Mouse (Mus musculus) ovary, postnatal 10 days (tissue): ENCODE measurements around the gene Wdr26.

Source experiments
- DNase-seq: peaks from one replicate; pipeline ENCODE4 v3.0.0; 2022; ENCODE audit warnings: low spot score

The Wdr26 gene

DNA sequence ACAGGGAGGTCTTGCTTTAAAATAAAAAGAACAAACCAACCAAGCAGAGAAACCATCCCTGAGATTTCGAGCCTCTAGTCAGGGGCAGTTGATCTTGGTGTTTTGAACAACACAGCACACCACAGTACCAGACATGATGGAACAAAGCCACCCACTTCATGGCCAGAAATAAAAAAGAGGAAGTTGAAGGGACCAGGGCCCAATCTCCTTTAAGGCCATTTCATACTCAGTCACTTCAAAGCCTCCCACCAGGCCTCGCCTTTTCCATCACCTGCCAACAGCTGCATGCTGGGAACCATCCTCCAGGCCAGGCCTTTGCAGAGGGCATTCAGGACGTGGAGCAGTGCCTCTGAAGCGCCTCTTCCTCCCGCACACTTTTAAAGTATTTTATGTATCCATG lies 25.5 kb upstream of the Wdr26 start:
- DNase-seq: no peak

DNA sequence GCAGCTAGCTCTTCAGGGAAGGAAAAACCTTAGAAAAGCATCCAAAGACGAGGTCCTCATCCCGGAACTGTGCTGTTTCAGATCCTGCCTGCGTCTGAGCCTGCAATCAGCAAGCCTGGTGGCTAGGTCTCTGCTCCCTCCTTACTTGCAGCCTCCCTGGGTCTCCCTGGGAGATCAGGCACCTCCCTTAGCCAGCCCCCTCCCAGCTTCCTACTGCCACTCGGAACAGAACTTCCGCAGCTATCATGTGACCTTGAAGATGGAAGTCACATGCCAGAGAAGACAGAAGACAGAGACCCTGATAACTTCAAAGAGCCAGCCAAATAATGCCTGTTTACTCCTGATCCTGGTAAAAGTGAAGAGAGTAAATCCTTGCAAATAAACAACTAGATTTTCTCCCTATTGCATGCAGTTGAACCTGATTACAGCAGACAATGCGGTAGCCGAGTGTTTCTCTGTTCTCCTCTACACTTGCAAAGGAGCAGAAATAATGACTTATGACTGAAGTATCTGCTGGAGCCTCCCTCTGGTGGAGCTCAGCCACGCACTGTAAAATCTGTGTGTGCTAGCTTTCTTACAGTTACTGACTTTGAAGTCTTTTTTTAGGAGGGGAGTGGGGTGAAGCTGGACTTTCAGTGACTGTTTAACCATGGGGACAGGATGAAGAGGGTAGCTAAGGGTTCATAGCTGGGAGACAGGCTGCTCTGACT lies 22.7 kb upstream of the Wdr26 start:
- DNase-seq: no peak

DNA sequence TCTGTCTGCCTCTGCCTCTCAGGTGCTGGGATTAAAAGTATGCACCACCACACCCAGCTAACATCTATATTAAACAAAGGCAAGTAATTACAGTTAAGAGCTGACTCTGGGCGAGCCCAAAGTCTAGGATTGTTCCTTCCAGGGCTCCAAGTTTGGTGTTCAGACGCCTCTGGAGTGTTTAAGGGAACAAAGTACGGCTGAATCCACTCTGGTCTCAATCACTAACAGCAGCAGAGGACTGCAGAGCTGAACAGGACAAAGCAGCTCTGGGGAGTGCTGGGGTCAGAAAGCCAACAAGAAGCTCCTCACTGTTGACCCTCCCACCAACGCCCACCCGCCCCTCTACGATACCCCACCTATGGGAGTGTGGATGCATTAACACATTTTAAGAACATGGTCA lies 21.9 kb upstream of the Wdr26 start:
- DNase-seq: no peak

DNA sequence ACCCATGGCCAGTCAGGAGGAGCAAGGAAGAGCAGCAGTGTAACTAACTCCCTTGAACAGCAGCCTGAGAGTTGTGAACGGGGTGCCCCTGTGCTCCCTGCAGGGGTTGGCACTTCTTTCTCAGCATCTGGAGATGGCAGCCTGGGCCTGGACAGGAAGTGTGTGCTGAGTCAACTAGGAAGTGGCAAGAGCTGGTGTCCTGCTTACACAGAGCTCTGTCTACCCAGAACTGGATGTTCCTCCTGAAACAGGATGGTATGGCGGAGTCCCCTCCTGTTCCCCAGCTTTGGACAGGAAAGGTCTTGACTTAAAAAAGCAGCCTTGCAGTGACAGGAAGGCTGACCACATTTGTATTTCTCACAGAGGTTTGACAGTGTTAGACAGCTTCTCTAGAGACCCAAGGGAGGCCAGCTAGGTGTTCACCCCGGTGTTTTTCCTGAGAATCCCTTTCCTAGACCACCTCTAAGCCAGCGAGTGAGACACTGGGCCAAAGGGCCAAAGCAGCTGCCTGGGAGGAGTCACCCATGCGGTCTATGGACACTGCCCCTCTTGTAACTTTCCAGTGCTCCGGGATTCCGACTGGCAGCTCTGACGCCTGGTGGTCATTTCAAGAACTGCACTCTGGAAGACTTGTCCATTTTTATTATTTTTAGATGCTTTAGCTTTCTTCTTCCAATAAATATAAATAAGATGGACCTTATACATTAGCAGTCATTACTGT lies 20.7 kb upstream of the Wdr26 start:
- no peak for DNase-seq

DNA sequence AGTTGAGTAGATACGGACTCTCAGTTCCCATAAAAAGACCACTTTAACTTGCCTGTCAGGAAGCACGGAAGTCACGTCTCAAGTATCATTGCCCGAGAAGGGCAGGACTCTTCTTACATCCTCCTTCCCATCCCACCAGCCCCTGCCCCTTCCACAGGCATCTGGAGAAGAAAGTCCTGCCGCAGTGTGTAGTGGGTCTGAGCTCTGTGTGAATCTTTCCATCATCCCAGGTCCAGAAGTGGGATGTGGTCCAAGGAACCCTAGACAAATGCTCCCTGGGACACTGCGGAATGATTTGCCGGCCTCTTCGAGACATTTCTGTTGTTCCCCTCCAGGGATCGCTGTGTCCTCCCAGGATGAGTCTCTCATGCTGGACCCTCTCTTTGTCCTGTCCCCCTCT lies 20.0 kb upstream of the Wdr26 start:
- no peak for DNase-seq

DNA sequence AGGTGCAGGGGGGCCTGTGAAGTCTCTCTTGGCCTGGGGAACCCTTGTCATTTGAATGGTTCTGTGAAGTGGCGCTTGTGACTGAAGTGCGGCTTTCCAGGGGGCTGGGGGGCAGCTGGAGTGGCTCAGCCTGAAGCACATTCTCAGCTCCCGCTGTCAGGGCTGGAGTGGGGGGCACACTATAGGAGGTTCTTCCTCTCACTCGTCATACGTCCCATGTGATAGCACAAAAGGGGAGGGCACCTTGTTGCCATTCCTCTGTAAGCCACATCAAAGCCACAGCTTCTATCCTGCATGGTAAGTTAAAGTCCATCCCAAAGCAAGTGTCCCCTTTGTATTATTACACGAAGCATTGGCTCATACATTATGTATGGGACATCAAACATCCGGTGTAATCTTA lies 19.5 kb upstream of the Wdr26 start:
- no peak for DNase-seq

DNA sequence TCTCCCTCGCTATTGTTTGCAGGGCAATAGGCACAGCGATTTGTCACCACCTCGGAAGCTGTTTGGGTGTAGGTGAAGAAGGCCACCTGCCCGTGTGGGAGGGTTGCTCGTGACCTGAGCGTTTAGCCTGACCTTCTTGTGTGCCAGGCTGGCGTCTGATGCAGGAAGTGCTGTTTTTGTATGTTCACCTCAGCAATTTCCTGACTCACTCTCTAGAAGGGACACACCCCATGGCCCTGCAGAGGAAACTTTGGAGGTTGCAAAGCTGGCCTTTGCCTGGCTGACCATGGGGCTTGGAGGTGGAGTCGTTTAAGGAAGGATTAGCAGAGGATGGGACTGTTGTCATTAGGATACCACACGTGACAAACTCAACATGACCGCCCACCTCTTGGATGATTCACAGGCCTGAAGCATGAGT lies 18.9 kb upstream of the Wdr26 start:
- DNase-seq: no peak

DNA sequence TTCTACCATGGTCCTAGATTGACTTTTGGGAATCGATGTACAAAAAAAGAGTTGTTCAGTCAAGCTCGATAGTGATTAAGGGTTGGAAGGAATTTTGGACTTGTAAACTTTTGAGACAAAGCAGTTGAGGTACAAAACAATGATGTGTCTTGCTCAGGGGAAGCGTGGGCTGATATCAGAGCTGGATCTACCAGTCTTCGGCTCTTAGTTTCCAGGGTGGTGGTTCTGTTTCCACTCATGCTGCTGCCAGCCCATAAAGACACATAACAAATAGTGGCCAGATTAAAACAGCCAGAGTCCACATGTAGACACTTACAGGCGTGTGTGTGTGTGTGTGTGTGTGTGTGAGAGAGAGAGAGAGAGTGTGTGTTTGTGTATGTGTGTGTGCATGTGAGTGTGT lies 17.2 kb upstream of the Wdr26 start:
- DNase-seq: no peak

DNA sequence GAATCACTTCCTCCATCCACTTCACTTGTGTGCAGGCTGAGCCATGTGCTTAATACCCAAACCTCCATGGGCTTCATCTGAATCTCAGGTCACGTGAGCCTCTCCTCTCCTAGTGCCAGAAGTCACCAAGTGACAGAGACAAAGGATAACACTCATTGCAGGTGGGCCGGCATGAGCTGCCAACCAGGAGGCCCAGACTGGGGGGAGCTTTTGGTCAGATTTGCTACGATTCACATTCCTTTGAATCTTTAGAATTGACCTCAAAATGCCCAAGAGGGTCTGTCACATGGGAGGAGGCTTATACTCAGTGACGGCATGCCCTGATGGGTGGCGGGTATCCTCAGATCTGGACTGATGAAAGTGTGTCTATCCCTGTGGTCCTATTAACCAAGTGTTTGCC lies 16.8 kb upstream of the Wdr26 start:
- DNase-seq: no peak

DNA sequence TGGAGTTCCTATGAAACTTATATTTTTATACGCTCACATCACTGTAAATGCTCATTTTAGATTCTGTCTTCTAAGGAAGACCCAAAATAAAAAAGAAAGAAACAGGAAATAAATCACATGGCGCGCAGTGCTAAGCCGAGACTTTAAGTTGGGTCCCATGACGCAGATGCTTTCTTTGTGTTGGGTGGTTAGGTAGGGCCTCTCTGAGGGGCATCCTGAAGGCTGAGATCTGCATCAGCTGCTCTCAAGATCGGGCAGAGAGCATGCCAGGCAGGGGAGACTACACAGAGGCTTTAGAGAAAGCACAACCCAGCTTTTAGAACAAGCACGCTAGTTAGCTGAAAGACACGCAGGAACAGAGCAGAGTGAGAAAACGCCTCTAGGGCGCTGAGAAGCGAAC lies 16.0 kb upstream of the Wdr26 start:
- no peak for DNase-seq

DNA sequence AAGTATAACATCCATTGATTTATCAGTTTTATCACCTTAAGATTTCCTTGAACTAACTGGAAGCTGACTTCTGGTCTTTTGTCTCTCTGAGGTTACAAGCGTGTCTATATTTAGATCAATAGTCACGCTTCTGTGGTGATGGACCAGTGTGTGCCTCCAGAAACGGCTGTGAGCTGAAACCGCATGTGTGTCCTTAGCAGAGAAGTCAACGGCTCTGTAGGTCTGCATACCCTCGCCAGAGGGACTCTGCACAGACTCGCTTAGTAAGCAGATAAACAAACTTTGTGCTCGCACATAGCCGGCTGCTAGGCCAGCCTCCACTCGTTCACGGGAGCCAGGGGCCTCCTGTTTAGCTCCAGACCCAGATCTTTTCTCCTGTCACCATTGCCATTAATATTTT lies 15.0 kb upstream of the Wdr26 start:
- no peak for DNase-seq

DNA sequence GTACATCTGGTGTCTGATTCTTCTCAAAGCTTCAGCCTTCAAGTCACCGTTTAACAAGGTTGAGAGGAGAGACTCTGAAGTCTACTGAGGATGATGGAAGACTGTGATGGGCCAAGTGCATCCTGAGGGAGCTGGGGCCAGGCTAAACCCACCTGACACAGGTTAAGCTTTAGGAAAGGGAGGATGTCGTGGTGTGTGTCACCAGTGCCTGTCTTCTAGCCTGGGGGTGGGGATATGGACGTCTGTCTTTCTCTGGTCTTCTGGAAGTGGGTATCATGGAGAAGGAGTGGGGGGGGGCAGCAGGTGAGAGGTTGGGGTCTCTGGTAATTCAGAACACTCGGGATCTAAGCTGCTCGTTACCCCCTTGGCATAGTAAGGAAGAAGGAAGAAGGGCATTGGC lies 13.5 kb upstream of the Wdr26 start:
- DNase-seq: no peak

DNA sequence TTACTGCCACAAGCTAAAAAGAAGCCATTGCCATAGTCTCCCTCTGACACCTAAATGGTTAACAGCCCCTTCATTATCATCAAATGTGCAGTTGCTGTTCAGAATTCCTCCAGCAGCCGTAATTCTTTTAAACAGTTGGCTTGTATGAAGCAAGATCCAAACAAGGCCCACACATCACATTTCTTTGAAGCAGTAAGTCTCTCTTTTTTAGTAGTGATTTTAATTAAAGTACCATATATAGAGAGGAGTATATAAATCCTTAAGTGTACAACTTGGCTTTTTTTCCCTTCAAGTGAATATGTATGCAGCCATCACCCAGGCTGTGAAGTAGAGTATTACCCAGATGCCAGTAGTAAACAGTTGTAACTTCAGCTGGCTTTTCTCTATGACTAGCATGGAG lies 10.2 kb upstream of the Wdr26 start:
- DNase-seq: no peak

DNA sequence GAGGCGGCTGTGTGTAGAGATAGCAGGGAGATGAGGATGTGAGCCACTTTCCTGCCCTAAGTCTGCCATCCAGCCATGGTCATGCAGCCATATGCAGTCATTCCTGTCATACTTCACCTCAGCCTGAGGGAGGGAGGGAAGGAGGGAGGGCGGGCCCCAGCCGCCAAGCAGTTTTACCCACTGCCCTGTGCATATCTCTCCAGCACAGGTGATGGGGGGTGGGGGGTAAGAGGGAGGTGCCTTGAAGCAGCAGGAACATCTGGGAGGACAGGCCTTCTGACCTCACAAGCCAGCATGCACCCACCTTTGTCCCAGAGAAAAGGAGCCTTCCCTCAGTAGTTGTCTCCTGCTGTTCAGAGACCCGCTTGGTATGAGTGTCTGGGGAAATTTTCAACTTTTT lies 4.5 kb upstream of the Wdr26 start:
- no peak for DNase-seq

DNA sequence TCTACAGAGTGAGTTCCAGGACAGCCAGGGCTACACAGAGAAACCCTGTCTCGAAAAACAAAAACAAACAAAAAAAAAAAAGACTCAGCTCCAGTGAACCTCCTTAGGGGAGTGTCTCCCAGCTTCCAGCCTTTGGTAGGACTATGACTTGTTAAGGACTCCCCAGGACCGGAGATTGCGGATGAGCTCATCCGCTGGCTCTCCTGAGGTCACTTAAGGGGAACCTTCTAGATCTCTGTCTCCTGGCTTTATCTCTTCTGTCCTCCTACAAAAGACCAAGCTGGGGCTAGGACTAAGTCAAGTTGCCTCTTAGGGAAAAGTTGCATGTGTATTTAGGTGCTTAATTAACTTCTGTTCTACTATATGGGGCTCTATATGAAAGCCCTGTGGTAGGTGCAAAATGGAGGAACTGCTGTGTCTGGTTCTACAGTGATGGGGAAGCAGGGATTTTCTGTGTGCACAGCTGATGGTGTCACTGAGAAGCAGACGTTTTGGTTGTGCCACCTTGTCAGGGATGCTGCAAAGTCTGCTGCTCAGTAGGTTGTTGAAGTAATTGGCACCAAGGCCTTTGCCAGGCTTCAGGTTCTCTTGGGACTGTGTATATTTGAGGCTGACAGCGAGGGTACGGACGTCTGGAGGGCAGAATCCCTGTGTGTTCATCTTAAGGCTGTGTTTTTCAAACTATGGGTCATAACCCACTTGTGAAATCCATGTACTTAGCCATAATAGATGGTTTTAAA lies 2.7 kb upstream of the Wdr26 start:
- no peak for DNase-seq

DNA sequence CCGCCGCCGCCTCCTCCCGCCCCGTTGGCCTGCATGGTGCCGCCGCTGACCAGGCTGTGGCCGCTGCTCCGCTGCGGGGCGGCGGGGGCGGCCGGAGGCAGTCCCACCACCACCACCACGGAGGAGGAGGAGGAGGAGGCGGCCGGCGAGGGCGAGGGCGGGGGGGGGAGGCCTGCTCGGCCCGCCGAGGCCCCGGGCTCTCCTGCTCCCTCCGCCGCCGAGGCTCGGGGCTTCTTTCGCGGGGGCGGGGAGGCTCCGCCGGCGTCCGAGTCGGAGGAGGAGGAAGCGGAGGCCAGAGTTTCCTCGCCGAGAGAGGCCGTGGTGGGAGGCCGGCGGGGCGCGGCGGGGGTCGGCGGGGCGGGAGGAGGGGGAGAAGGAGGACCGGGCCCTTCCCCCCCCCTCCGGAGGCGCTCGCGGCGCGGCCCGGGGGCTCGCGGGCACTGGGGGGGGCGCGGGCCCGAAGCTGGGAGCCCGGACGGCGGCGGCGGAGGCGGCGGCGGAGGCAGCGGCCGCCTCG lies 340 bp downstream of the Wdr26 start:
- DNase-seq: no peak

DNA sequence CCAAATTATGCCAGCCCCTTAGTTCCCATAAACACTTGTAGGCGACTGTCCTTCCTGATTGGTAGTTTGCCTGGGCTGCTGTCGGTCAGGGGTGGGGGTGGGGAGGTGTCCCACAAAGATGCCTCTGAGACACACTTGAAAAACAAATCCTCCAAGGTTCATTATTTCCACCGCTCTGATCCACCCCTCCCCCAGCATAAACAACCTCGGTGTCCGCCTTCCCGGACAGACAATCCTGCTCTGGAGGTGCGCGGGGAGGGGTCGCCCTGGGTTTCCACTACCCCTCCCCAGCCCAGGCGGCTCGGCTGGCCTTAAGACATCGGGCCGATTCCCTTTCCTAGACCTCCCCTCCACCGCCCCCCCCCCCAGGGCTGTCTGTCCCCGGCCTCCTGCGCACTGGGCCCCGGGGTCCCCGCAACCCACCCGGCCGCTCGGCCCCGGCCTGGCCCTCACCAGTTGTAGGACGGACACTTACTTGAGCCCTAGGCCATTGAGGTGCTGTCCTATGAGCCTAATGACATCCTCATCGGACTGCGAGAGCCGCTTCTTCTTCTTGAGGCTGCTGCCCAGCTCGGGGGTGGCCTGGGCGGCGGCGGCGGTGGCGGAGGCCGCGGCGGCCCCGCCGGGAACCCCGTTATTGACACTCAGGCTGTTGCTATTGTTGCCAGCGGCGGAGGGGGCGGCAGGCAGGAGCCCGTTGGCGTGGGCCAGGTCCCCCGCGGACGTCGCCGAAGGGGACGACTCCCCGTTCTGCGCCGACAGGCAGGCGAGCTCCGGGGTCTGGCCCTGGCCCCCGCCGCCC lies 999 bp downstream of the Wdr26 start:
- DNase-seq: peak; percentile 31

DNA sequence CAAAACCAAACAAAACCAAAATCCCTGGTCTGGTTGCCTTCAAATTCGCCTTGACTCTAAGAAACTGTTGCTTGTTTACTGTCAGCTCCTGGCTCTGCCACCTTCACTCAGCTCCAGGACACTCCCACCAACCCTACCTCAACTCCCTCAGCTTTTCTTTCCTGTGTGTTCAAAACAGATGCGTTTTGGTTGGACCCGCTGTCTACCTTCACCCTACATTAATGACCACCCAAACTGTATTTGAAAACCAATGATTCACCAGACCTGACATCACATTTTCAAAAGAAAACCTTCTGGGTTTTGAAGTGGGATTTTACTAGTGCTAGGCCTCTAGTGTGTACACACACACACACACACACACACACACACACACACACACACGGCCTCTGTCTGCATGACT lies 1.7 kb downstream of the Wdr26 start:
- DNase-seq: no peak

DNA sequence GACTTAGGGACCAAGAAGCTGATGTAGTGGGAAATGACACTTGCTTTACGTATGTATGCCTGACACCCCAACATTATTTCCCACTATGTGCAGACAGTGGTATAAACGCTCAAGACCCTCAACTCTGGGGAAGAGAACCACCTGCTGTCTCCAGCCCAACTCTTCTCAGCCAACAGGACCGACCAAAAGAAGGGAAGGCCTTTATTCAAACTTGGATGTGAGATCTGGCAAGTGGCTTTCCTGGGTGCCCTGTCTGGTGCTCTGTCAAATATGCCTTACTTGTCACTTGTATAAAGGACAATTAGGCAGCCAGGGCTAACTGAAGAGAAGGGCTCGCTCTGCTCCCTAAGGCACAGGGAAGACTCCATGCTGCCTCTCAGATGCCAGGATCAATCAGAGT lies 12.4 kb downstream of the Wdr26 start:
- no peak for DNase-seq

DNA sequence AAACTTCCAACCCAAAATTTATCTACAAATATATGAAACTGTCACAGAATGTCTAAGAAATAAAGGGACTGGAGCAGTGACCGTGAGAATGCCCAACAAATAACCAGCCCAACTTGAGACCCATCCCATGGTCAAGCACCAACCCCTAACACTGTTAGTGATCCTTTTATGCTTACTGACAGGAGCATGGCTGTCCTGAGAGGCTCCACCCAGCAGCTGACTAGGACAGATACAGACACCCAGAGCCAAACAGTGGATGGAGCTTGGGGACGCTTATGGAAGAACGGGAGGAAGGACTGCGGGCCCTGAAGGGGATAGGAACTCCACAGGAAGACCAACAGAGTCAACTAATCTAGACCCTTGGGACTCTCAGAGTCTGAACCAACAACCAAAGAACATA lies 22.9 kb downstream of the Wdr26 start:
- DNase-seq: no peak

DNA sequence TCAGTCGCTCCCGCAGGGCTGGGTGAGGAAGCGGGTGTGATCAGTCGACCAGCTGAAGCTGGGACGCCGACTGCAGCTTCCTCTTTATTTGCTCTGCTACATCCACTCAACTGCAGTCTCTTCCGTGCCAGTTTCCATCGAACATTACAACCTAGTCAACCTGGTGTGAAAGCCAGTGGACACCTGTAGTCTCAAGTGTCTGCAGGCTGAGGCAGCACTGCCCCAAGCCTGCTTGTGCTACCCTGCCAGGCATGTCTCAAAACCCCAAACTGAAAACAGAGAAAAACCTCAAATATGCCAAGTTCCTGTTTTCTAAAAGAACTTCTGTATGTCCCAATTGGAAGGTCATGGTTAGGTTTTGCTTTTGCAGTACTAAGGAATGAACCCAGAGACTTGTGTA lies 41.6 kb downstream of the Wdr26 start:
- DNase-seq: no peak

DNA sequence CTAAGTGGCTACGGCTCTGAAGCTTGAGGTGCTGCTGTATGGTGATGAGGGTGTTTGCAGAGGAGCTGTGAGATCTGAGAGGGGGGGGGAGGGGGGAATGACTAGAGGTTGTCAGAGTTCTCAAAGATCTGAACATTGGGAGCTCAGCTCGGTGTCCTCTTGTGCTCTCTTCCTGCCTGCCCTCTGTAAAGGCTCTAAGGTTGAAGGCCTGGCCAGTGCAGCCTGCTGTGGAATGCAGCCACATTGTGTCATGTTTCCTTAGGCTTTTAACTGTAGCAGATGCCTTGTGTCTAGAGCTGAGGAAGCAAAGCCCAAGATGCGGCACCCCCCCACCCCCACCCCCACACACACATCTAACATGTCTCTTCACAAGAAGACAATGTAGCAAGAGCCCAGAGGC lies 43.4 kb downstream of the Wdr26 start:
- no peak for DNase-seq
